Mouse (Mus musculus) myocyte (in vitro differentiated cells): ENCODE results near the gene Chn2.

Experiments used
- CEBPB ChIP-seq: IDR thresholded peaks from 2 replicates; pipeline ENCODE4 v1.6.1; 2011; ENCODE audit warnings: mild to moderate bottlenecking, moderate library complexity; ENCODE audit not compliant: poor library complexity, insufficient read depth, severe bottlenecking
- MAX ChIP-seq: IDR thresholded peaks from one replicate; pipeline ENCODE4 v1.6.1; 2011; ENCODE audit warnings: low read depth, mild to moderate bottlenecking, control low read depth
- MYOD1 ChIP-seq, 3 experiments: IDR thresholded peaks; one replicate each; pipeline ENCODE4 v1.6.1; 2011; ENCODE audit warnings: control low read depth in 2 of 3, low read depth in 2 of 3, mild to moderate bottlenecking in 2 of 3, moderate library complexity in 1 of 3; ENCODE audit not compliant: insufficient read length in 2 of 3, control insufficient read depth in 1 of 3
- MYOG ChIP-seq, 3 experiments: IDR thresholded peaks; one replicate each; pipeline ENCODE4 v1.6.1; 2011; ENCODE audit warnings: control low read depth in 2 of 3, low read depth in 2 of 3, mild to moderate bottlenecking in 2 of 3; ENCODE audit not compliant: insufficient read length in 2 of 3, control insufficient read depth in 1 of 3, insufficient read depth in 1 of 3
- POLR2A ChIP-seq: IDR thresholded peaks from one replicate; pipeline ENCODE4 v1.6.1; 2011; ENCODE audit warnings: low read depth, mild to moderate bottlenecking, control low read depth, moderate library complexity; ENCODE audit not compliant: insufficient read length
- POLR2AphosphoS2 ChIP-seq: IDR thresholded peaks from one replicate; pipeline ENCODE4 v1.6.1; 2011; ENCODE audit warnings: low read depth, control low read depth; ENCODE audit not compliant: insufficient read length
- REST ChIP-seq: IDR thresholded peaks from one replicate; pipeline ENCODE4 v1.6.1; 2011; ENCODE audit warnings: mild to moderate bottlenecking, control low read depth, moderate library complexity; ENCODE audit not compliant: insufficient read depth, insufficient read length
- TCF12 ChIP-seq: IDR thresholded peaks from one replicate; pipeline ENCODE4 v1.6.1; 2011; ENCODE audit warnings: mild to moderate bottlenecking, control low read depth; ENCODE audit not compliant: poor library complexity, insufficient read depth, severe bottlenecking
- TCF3 ChIP-seq: IDR thresholded peaks from one replicate; pipeline ENCODE4 v1.6.1; 2011; ENCODE audit warnings: low read depth, control low read depth; ENCODE audit not compliant: insufficient read length
- USF1 ChIP-seq: IDR thresholded peaks from one replicate; pipeline ENCODE4 v1.6.1; 2011; ENCODE audit warnings: low read depth, mild to moderate bottlenecking, control low read depth, moderate library complexity

GRCm38 (mm10) chr6:54258462-54258861 is 219.1 kb downstream of the Chn2 start:
- TF ChIP-seq POLR2AphosphoS2 (no peak), REST (no peak), TCF3 (no peak), POLR2A (no peak), CEBPB (no peak), MAX (no peak), MYOD1 (IDR thresholded peaks at IDR 0.05; ENCODE audit: control insufficient read depth in 1 of 3, insufficient read length in 2 of 3, low read depth in 2 of 3) (peak in 2 of 3 experiments; percentile 84 to 90), TCF12 (peak; percentile 28), USF1 (no peak), MYOG (IDR thresholded peaks at IDR 0.05; ENCODE audit: control insufficient read depth in 1 of 3, insufficient read depth in 1 of 3, insufficient read length in 2 of 3, low read depth in 2 of 3) (peak in 1 of 3 experiments; percentile 61)
